10 mouse cellular contexts compared by ENCODE assay signal in genomic region chr17:71872976-71873375, GRCm38 (mm10).
A peak's percentile ranks its signal among the peaks of the same experiment; 100 is the strongest.
DNase-seq lines count a peak whose midpoint lies in the region; ATAC-seq and TF ChIP-seq lines count a peak whose summit lies in the region.
"Had no signal": no experiment of that assay in that cellular context is flagged by ENCODE, and none has a peak within 500 bp of the region (broad histone marks: within the 10 kb centered on the region; RNA-seq: fewer than 3 reads in every experiment).

No protein-coding gene starts in this region.

- no peak for ATAC-seq in lung, embryonic 14.5 days (ENCODE audit: insufficient read depth)

- no peak overlapping the region for H3K4me3 ChIP-seq in lung, embryonic 14.5 days (ENCODE audit: low read depth, low read length)
- H3K4me3 ChIP-seq: heart, embryonic 15.5 days; midbrain, embryonic 12.5 days had no signal

- WGBS in lung, embryonic 14.5 days: 65% methylated on average over 5 of the region's 5 CpGs

- no peaks in the 10 kb centered on the region for H3K27me3 ChIP-seq in lung, embryonic 14.5 days (ENCODE audit: insufficient read depth, low read length)
- H3K27me3 ChIP-seq: heart, embryonic 15.5 days; midbrain, embryonic 12.5 days had no signal

- no peaks in the 10 kb centered on the region for H3K36me3 ChIP-seq in lung, embryonic 14.5 days (ENCODE audit: insufficient read depth)
- H3K36me3 ChIP-seq: heart, embryonic 15.5 days; midbrain, embryonic 12.5 days had no signal

- H3K27ac ChIP-seq in lung, embryonic 14.5 days (ENCODE audit: low read depth): no peak overlapping the region
- H3K27ac ChIP-seq: heart, embryonic 15.5 days; midbrain, embryonic 12.5 days had no signal

- peak; percentile 67 for TF ChIP-seq CTCF in lung, embryonic 14.5 days (IDR thresholded peaks at IDR 0.05; ENCODE audit: low read depth)

- H3K9ac ChIP-seq in lung, embryonic 14.5 days: no peak overlapping the region
- H3K9ac ChIP-seq: heart, embryonic 15.5 days; midbrain, embryonic 12.5 days had no signal

- peak; percentile 15 to 44 for DNase-seq in adrenal gland, adult 18-20 months (ENCODE audit: low spot score in 2 of 2)
- no peak for DNase-seq in adrenal gland, adult 2 months
- peak; percentile 27 for DNase-seq in left cerebral cortex, postnatal 4 days
- DNase-seq in left cerebral cortex, adult 11 months (ENCODE audit: low spot score): no peak
- peak; percentile 31 for DNase-seq in c-Kit-negative CD71-positive TER-119-positive erythroid progenitor cells, embryonic 14.5 days (ENCODE audit: low read depth, low spot score)
- peak; percentile 61 for DNase-seq in lung, embryonic 14.5 days
- DNase-seq in thymus, postnatal 14 days: peak; percentile 56
- DNase-seq in left cerebral cortex, adult 9 months (ENCODE audit: low spot score in 2 of 2): no peak

- H3K4me2 ChIP-seq in lung, embryonic 14.5 days: no peak overlapping the region
- H3K4me2 ChIP-seq: heart, embryonic 15.5 days; midbrain, embryonic 12.5 days had no signal

- H3K9me3 ChIP-seq in lung, embryonic 14.5 days (ENCODE audit: low read depth, low read length): no peaks in the 10 kb centered on the region
- H3K9me3 ChIP-seq: heart, embryonic 15.5 days; midbrain, embryonic 12.5 days had no signal

- intact Hi-C loops in left cerebral cortex, postnatal 4 days (cut with DNase I): loop anchor here (5.0 kb wide), 1 partner anchor 211 kb away; no protein-coding TSS in a partner anchor

- H3K4me1 ChIP-seq in lung, embryonic 14.5 days (ENCODE audit: insufficient read depth): no peaks in the 10 kb centered on the region

Comparison
In these comparisons a context has a peak if more than half of its experiments do, and no peak if none do; other contexts are left out.
1. DNase-seq: peak in adrenal gland, adult 18-20 months (2 of 2), left cerebral cortex, postnatal 4 days (single experiment), c-Kit-negative CD71-positive TER-119-positive erythroid progenitor cells, embryonic 14.5 days (single experiment), lung, embryonic 14.5 days (single experiment) and thymus, postnatal 14 days (single experiment); none in adrenal gland, adult 2 months (single experiment), left cerebral cortex, adult 11 months (single experiment) and left cerebral cortex, adult 9 months (0 of 2).